Mouse (Mus musculus) liver, embryonic 13.5 days (tissue): ENCODE measurements at regions not wholly inside any gene's neighbourhood (a gene's known extent, or its start where the extent isn't known, plus 50 kb on each side); places are given as distances from the start of the nearest gene placed in this dataset.
"Not testable (repeated sequence)": the region's sequence is repeated elsewhere in the genome, so short reads cannot be mapped to it uniquely, and the experiment has no call there.

ENCODE experiments used
- ATAC-seq: fragments of 200-750 bp; cut with Nextera tagmentation; 2 replicates; pipeline ENCODE4 v1.8.0; 2017; ENCODE audit warnings: low read depth, mild to moderate bottlenecking, moderate number of reproducible peaks, moderate library complexity
- DNase-seq: peaks from one replicate; pipeline ENCODE4 v3.0.0; 2022
- H3K27ac ChIP-seq: fragments of 300-500 bp; sonication (generic); 2 replicates; pipeline ENCODE4 v1.5.1; 2015; ENCODE audit warnings: moderate library complexity, mild to moderate bottlenecking, inconsistent platforms
- H3K27me3 ChIP-seq: fragments of 300-500 bp; sonication (generic); 2 replicates; pipeline ENCODE4 v1.6.1; 2015; ENCODE audit warnings: mild to moderate bottlenecking, inconsistent platforms
- H3K36me3 ChIP-seq: fragments of 300-500 bp; sonication (generic); 2 replicates; pipeline ENCODE4 v1.6.1; 2015; ENCODE audit warnings: mild to moderate bottlenecking, inconsistent platforms
- H3K4me1 ChIP-seq: fragments of 300-500 bp; sonication (generic); replicated peaks from 2 replicates; pipeline ENCODE4 v1.6.1; 2015; ENCODE audit warnings: inconsistent platforms
- H3K4me2 ChIP-seq: fragments of 300-500 bp; sonication (generic); 2 replicates; pipeline ENCODE4 v1.6.1; 2015; ENCODE audit warnings: inconsistent platforms, mild to moderate bottlenecking, moderate library complexity
- H3K4me3 ChIP-seq: fragments of 300-500 bp; sonication (generic); replicated peaks from 2 replicates; pipeline ENCODE4 v1.5.1; 2015; ENCODE audit warnings: mild to moderate bottlenecking, inconsistent platforms
- H3K9ac ChIP-seq: fragments of 300-500 bp; sonication (generic); 2 replicates; pipeline ENCODE4 v1.6.1; 2015; ENCODE audit warnings: mild to moderate bottlenecking, inconsistent platforms
- H3K9me3 ChIP-seq: fragments of 300-500 bp; sonication (generic); replicated peaks from 2 replicates; pipeline ENCODE4 v1.6.1; 2016; ENCODE audit warnings: inconsistent platforms
- WGBS: fragments of 180-500 bp; shearing (Covaris S2); methylation state at CpG from one replicate; pipeline ENCODE4 v1.1.7; 2015; ENCODE audit not compliant: insufficient replicate concordance; 5-methylcytosine and 5-hydroxymethylcytosine counted together

- WGBS: 57% methylated on average over 2 of the region's 2 CpGs
- H3K4me2 ChIP-seq: no peak overlapping the region
- ATAC-seq: no peak
- no peak for DNase-seq
- no peak overlapping the region for H3K9ac ChIP-seq
- H3K9me3 ChIP-seq: no peaks in the 10 kb centered on the region
- H3K27me3 ChIP-seq: no peaks in the 10 kb centered on the region
- no peak overlapping the region for H3K27ac ChIP-seq
- no peaks in the 10 kb centered on the region for H3K4me1 ChIP-seq
- H3K4me3 ChIP-seq: no peak overlapping the region
- no peaks in the 10 kb centered on the region for H3K36me3 ChIP-seq
Measured at GRCm38 (mm10) chr1:81726268-81727132, 506.4 kb upstream of the Gm9747 start.

- H3K27me3 ChIP-seq: no peaks in the 10 kb centered on the region
- no peak overlapping the region for H3K4me3 ChIP-seq
- no peak for ATAC-seq
- H3K9me3 ChIP-seq: no peaks in the 10 kb centered on the region
- H3K27ac ChIP-seq: no peak overlapping the region
- H3K4me1 ChIP-seq: no peaks in the 10 kb centered on the region
- no peak overlapping the region for H3K9ac ChIP-seq
- H3K4me2 ChIP-seq: no peak overlapping the region
- DNase-seq: no peak
- WGBS: 62% methylated on average over 6 of the region's 6 CpGs
- no peaks in the 10 kb centered on the region for H3K36me3 ChIP-seq
Measured at GRCm38 (mm10) chr1:81737111-81737833, 495.6 kb upstream of the Gm9747 start.

GRCm38 (mm10) chr1:81738384-81738783 is 494.5 kb upstream of the Gm9747 start:
- ATAC-seq (no peak), DNase-seq (no peak)
- Histone ChIP-seq H3K4me3 (no peak overlapping the region), H3K9me3 (no peaks in the 10 kb centered on the region), H3K27ac (no peak overlapping the region), H3K27me3 (no peaks in the 10 kb centered on the region), H3K36me3 (no peaks in the 10 kb centered on the region), H3K4me1 (no peaks in the 10 kb centered on the region), H3K9ac (no peak overlapping the region), H3K4me2 (no peak overlapping the region)
- 42% methylated on average over 2 of the region's 2 CpGs for WGBS

GRCm38 (mm10) chr1:81739392-81739791 is 493.5 kb upstream of the Gm9747 start:
- Histone ChIP-seq H3K27ac (no peak overlapping the region), H3K4me3 (no peak overlapping the region), H3K9ac (no peak overlapping the region), H3K36me3 (no peaks in the 10 kb centered on the region), H3K27me3 (no peaks in the 10 kb centered on the region), H3K9me3 (no peaks in the 10 kb centered on the region), H3K4me1 (no peaks in the 10 kb centered on the region), H3K4me2 (no peak overlapping the region)
- ATAC-seq (no peak), DNase-seq (no peak)
- WGBS: 60% methylated on average over 3 of the region's 3 CpGs

GRCm38 (mm10) chr1:81739981-81740380 is 492.9 kb upstream of the Gm9747 start:
- H3K36me3 ChIP-seq: no peaks in the 10 kb centered on the region
- no peak overlapping the region for H3K4me3 ChIP-seq
- ATAC-seq (no peak), DNase-seq (no peak)
- H3K4me1 ChIP-seq: no peaks in the 10 kb centered on the region
- no peak overlapping the region for H3K4me2 ChIP-seq
- WGBS: 64% methylated on average over 1 of the region's 1 CpGs
- H3K9me3 ChIP-seq: no peaks in the 10 kb centered on the region
- no peak overlapping the region for H3K27ac ChIP-seq
- H3K27me3 ChIP-seq: no peaks in the 10 kb centered on the region
- no peak overlapping the region for H3K9ac ChIP-seq

- not testable (repeated sequence) for H3K9me3 ChIP-seq, H3K27ac ChIP-seq, H3K9ac ChIP-seq, H3K27me3 ChIP-seq, H3K4me1 ChIP-seq, H3K36me3 ChIP-seq, ATAC-seq, DNase-seq, H3K4me3 ChIP-seq, H3K4me2 ChIP-seq
- 56% methylated on average over 8 of the region's 8 CpGs for WGBS
Measured at GRCm38 (mm10) chr1:81741882-81742281, 491.0 kb upstream of the Gm9747 start.

- Histone ChIP-seq H3K9me3 (no peaks in the 10 kb centered on the region), H3K27ac (no peak overlapping the region), H3K27me3 (no peaks in the 10 kb centered on the region), H3K9ac (no peak overlapping the region), H3K4me2 (no peak overlapping the region), H3K4me3 (no peak overlapping the region), H3K36me3 (no peaks in the 10 kb centered on the region), H3K4me1 (no peaks in the 10 kb centered on the region)
- DNase-seq (no peak), ATAC-seq (no peak)
- 38% methylated on average over 8 of the region's 8 CpGs for WGBS
Measured at GRCm38 (mm10) chr1:81744524-81744923, 488.4 kb upstream of the Gm9747 start.

GRCm38 (mm10) chr1:81745024-81745960 is 487.6 kb upstream of the Gm9747 start:
- H3K4me3 ChIP-seq: no peak overlapping the region
- no peak overlapping the region for H3K9ac ChIP-seq
- WGBS: 60% methylated on average over 14 of the region's 14 CpGs
- H3K4me1 ChIP-seq: no peaks in the 10 kb centered on the region
- DNase-seq (no peak), ATAC-seq (no peak)
- no peak overlapping the region for H3K27ac ChIP-seq
- H3K36me3 ChIP-seq: no peaks in the 10 kb centered on the region
- no peak overlapping the region for H3K4me2 ChIP-seq
- no peaks in the 10 kb centered on the region for H3K27me3 ChIP-seq
- no peaks in the 10 kb centered on the region for H3K9me3 ChIP-seq

- no peaks in the 10 kb centered on the region for H3K36me3 ChIP-seq
- H3K4me1 ChIP-seq: no peaks in the 10 kb centered on the region
- 60% methylated on average over 3 of the region's 3 CpGs for WGBS
Measured at GRCm38 (mm10) chr1:81746013-81746412, 486.9 kb upstream of the Gm9747 start.

GRCm38 (mm10) chr1:81747025-81747424 is 485.9 kb upstream of the Gm9747 start:
- 57% methylated on average over 3 of the region's 3 CpGs for WGBS
- no peak for DNase-seq
- no peaks in the 10 kb centered on the region for H3K4me1 ChIP-seq

More at GRCm38 (mm10) chr1:81746013-81746412, 486.9 kb upstream of the Gm9747 start:
- no peak overlapping the region for H3K27ac ChIP-seq
- no peak overlapping the region for H3K4me3 ChIP-seq
- DNase-seq (no peak), ATAC-seq (no peak)
- no peaks in the 10 kb centered on the region for H3K27me3 ChIP-seq
- no peaks in the 10 kb centered on the region for H3K9me3 ChIP-seq
- no peak overlapping the region for H3K4me2 ChIP-seq
- no peak overlapping the region for H3K9ac ChIP-seq

GRCm38 (mm10) chr1:81754067-81754466 is 478.8 kb upstream of the Gm9747 start:
- Histone ChIP-seq H3K36me3 (no peaks in the 10 kb centered on the region), H3K27ac (no peak overlapping the region), H3K9ac (no peak overlapping the region), H3K9me3 (no peaks in the 10 kb centered on the region), H3K4me3 (no peak overlapping the region), H3K4me2 (no peak overlapping the region), H3K27me3 (no peaks in the 10 kb centered on the region), H3K4me1 (no peaks in the 10 kb centered on the region)
- 52% methylated on average over 2 of the region's 2 CpGs for WGBS
- no peak for ATAC-seq
- DNase-seq: no peak

More at GRCm38 (mm10) chr1:81747025-81747424, 485.9 kb upstream of the Gm9747 start:
- Histone ChIP-seq H3K36me3 (no peaks in the 10 kb centered on the region), H3K27ac (no peak overlapping the region), H3K4me3 (no peak overlapping the region), H3K4me2 (no peak overlapping the region), H3K27me3 (no peaks in the 10 kb centered on the region), H3K9me3 (no peaks in the 10 kb centered on the region), H3K9ac (no peak overlapping the region)
- ATAC-seq: no peak
